Mouse (Mus musculus) heart, adult 18-20 months (tissue): ENCODE measurements around the gene Hoxc11. TPM values are rescaled to one million over a fixed set of nuclear protein-coding genes. Genes with fewer than 3 reads are reported as not detected.

Experiments used
- DNase-seq, 2 experiments: peaks; one replicate each; pipeline ENCODE4 v3.0.0; 2021 to 2022; ENCODE audit warnings: mixed read lengths in 1 of 2
- total RNA-seq, 2 experiments: library from RNA; stranded (reverse); gene quantifications; 2 replicates each; pipeline ENCODE4 v1.2.3; 2021

The Hoxc11 gene
- total RNA-seq, 2 experiments from 2014 or later = not detected

GRCm38 (mm10) chr15:102936279-102936972 is 17.8 kb upstream of the Hoxc11 start, which contains the start of gene Hoxc12:
Gene Hoxc12, plus strand, starts transcription at chr15:102936757.
- no peak for DNase-seq

- DNase-seq = no peak
Observed at GRCm38 (mm10) chr15:102937036-102937666, 17.1 kb upstream of the Hoxc11 start.

- DNase-seq = no peak
Observed at GRCm38 (mm10) chr15:102939256-102940155, 14.7 kb upstream of the Hoxc11 start.

- no peak for DNase-seq
Observed at GRCm38 (mm10) chr15:102942739-102943467, 11.3 kb upstream of the Hoxc11 start.

- DNase-seq = no peak
Observed at GRCm38 (mm10) chr15:102943468-102943813, 10.8 kb upstream of the Hoxc11 start.

- DNase-seq = no peak
Observed at GRCm38 (mm10) chr15:102945185-102946077, 8.8 kb upstream of the Hoxc11 start.

- no peak for DNase-seq
Observed at GRCm38 (mm10) chr15:102947276-102947675, 7.0 kb upstream of the Hoxc11 start.

- DNase-seq = no peak
Observed at GRCm38 (mm10) chr15:102948842-102949241, 5.4 kb upstream of the Hoxc11 start.

- DNase-seq = no peak
Observed at GRCm38 (mm10) chr15:102949696-102950095, 4.5 kb upstream of the Hoxc11 start.

- no peak for DNase-seq
Observed at GRCm38 (mm10) chr15:102950877-102951276, 3.4 kb upstream of the Hoxc11 start.

GRCm38 (mm10) chr15:102953561-102953960 is 666 bp upstream of the Hoxc11 start:
- DNase-seq = no peak

- no peak for DNase-seq
Observed at GRCm38 (mm10) chr15:102955007-102955382, 768 bp downstream of the Hoxc11 start.

- no peak for DNase-seq
Observed at GRCm38 (mm10) chr15:102955833-102956640, 1.8 kb downstream of the Hoxc11 start.

GRCm38 (mm10) chr15:102956906-102957305 is 2.7 kb downstream of the Hoxc11 start:
- no peak for DNase-seq

- DNase-seq = no peak
Observed at GRCm38 (mm10) chr15:102959663-102960191, 5.5 kb downstream of the Hoxc11 start.

- no peak for DNase-seq
Observed at GRCm38 (mm10) chr15:102961728-102962127, 7.5 kb downstream of the Hoxc11 start.

- DNase-seq = no peak
Observed at GRCm38 (mm10) chr15:102962492-102962891, 8.3 kb downstream of the Hoxc11 start.

- no peak for DNase-seq
Observed at GRCm38 (mm10) chr15:102963259-102963658, 9.0 kb downstream of the Hoxc11 start.

GRCm38 (mm10) chr15:102963671-102964640 is 9.7 kb downstream of the Hoxc11 start:
- DNase-seq = no peak
